Mouse (Mus musculus): ENCODE measurements around the gene Xlr4c.

The Xlr4c gene

GRCm38 (mm10) chrX:73242821-73243325 is at the start of gene Xlr4c:
Gene Xlr4c, minus strand, starts transcription at chrX:73243130.
- 92% methylated on average over 14 of the region's 14 CpGs for WGBS

- 90% methylated on average over 14 of the region's 14 CpGs for WGBS
Measured at GRCm38 (mm10) chrX:73265270-73265669, 22.3 kb upstream of the Xlr4c start, which contains the start of gene Xlr3c. Gene Xlr3c, minus strand, starts transcription at chrX:73265390.

- 47% methylated on average over 1 of the region's 2 CpGs for WGBS
Measured at GRCm38 (mm10) chrX:73262428-73262827, 19.5 kb upstream of the Xlr4c start.

- 11% methylated on average over 3 of the region's 3 CpGs for WGBS
Measured at GRCm38 (mm10) chrX:73229288-73229687, 13.6 kb downstream of the Xlr4c start.

- WGBS: 2% methylated on average over 49 of the region's 51 CpGs
Measured at GRCm38 (mm10) chrX:73228606-73229214, 14.2 kb downstream of the Xlr4c start.

GRCm38 (mm10) chrX:73227914-73228605 is 14.9 kb downstream of the Xlr4c start, which contains the start of gene F8a:
Gene F8a, plus strand, starts transcription at chrX:73228291.
- 3% methylated on average over 33 of the region's 39 CpGs for WGBS

GRCm38 (mm10) chrX:73225365-73225764 is 17.6 kb downstream of the Xlr4c start:
- WGBS: 67% methylated on average over 1 of the region's 1 CpGs

- 88% methylated on average over 19 of the region's 19 CpGs for WGBS
Measured at GRCm38 (mm10) chrX:73213819-73214564, 28.9 kb downstream of the Xlr4c start, which contains the start of gene Xlr4b. Gene Xlr4b, plus strand, starts transcription at chrX:73214333.

- 89% methylated on average over 12 of the region's 12 CpGs for WGBS
Measured at GRCm38 (mm10) chrX:73191934-73192333, 51.0 kb downstream of the Xlr4c start, which contains the start of gene Xlr3b. Gene Xlr3b, plus strand, starts transcription at chrX:73192207.

All from cerebral cortex, adult 2 months (tissue).